Mouse (Mus musculus): Measurements from ENCODE around the gene Olfr721-ps1.

The Olfr721-ps1 gene

GRCm38 (mm10) chr14:14400998-14401397, at the start of gene Olfr721-ps1:
TSS of gene Olfr721-ps1 (plus strand) at chr14:14401298.
- no peak for DNase-seq (ENCODE audit: low read depth, low spot score)

DNA sequence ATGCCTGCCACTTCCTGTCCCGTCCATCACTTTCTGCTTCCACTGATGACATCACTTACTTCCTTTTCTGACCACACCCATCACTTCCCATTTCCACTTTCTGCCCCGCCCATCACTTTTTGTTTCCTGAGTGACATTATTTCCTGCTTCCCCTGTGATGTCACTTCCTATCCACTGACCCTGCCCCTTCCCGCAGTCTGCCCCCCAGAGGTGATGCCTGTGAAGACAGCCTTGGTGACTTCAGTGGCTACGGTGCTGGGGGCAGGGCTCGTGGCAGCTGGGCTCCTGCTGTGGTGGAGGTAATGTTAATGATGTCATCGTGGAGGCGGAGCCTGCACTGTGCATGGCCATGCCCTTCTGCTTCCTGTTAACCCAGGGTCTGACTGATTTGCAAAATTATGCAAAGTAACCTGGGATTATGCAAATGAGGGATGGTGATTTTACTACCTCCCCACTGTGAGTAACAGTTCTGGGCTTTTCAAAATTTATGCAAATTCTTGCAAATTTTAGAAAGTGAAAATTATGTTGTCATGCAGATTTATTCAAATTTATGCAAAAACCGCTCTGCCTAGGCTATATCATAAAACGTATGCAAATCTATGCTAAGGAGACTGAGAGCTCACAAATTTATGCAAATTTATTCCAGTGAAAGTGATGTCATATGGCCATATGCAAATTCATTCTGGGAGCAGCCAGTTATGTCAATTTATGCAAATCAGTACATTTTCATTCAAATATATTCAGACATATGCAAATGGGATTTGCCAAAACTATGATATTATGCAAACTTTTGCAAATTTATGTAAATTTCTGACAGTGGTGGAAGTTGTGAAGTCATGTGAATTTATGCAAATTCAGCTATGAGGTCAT, 49.1 kb upstream of the Olfr721-ps1 start:
- no peak for DNase-seq (ENCODE audit: low read depth, low spot score)

DNA sequence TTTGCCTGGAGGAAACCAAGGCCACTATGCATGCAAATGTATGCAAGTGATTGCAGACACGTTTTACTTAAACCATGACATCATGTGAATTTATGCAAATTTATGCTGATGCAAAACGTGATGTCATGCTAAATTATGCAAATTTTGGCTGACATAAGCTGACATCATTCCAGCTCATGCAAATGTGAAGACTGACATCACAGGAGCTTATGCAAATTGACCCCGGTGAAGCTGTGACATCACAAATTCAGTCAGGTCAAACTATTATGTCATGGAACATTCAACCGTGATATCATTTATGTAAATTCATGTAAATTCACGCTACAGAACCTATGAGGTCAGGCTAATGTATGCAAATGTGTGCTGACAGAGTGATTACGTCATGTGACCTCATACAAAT, 48.5 kb upstream of the Olfr721-ps1 start:
- no peak for DNase-seq (ENCODE audit: low read depth, low spot score)

GRCm38 (mm10) chr14:14353081-14353732, 47.9 kb upstream of the Olfr721-ps1 start:
- no peak for DNase-seq (ENCODE audit: low read depth, low spot score)

DNA sequence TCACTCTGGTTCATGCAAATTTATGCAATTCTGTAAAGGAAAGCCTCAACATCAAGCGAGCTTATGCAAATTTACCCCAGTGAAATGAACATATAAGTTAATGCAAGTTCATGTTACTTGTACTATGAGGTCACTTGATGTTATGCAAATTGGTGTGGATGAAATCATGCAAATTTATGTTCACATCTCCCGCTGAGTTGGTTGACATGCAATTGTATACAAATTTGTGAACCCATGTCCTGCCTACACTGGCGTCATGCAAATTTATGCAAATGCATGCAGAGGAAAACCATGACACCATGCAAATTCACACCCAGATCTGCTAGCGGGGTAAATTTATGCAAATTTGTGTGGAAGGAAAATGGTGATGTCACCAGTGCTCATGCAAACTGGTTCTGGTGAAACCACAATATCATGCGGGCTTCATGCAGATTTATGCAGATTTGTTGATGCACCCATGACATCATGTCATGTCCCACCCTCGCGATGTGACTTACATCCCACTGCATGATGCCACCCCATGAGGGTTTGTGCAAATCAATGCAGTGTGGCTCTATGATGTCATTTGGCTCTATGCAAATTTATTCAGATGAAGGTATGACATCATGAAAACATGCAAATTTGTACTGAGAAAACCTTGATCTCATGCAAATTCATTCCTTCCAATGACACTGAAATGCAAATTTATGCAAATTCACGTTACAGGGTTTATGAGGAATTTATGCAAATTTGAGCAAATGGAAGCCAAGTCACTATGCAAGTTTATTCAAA, 47.2 kb upstream of the Olfr721-ps1 start:
- no peak for DNase-seq (ENCODE audit: low read depth, low spot score)

DNA sequence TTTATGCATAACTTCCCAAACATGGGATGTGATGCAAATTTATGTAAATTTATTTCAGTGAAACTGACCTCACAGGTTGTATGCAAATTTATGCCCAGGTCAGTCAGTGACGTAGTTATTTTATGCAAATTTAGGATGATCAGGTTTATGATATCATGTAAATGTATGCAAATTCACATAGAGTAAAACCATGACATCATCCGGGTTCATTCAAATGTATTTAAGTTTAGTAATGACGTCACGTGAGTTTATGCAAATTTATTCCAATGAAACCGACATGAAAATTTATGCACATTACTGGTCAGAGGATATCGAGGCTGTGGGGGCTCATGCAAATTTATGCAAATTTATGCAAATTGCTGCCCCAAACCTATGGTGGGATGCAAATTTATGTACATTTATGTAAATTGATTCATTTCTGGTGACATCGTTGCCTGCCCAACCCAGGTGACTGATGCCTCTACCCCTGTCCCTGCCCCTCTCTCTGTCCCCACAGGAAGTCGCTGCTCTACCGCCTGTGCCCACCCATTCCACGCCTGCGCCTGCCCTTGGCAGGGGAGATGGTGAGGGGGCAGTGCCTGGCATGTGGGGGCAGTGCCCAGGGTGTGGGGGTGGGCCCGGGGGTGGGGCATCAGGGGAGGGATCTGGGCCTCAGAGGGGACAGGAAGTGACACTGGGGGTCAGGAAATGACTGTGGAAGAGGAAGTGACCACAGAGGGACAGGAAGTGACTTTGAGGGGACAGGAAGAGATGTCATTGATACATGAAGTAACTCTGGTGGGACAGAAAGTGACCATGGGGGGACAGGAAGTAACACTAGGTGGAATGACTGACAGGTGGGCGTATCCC, 46.4 kb upstream of the Olfr721-ps1 start:
- DNase-seq (ENCODE audit: low read depth, low spot score): no peak

GRCm38 (mm10) chr14:14355360-14355646, 45.8 kb upstream of the Olfr721-ps1 start:
- DNase-seq (ENCODE audit: low read depth, low spot score): no peak

DNA sequence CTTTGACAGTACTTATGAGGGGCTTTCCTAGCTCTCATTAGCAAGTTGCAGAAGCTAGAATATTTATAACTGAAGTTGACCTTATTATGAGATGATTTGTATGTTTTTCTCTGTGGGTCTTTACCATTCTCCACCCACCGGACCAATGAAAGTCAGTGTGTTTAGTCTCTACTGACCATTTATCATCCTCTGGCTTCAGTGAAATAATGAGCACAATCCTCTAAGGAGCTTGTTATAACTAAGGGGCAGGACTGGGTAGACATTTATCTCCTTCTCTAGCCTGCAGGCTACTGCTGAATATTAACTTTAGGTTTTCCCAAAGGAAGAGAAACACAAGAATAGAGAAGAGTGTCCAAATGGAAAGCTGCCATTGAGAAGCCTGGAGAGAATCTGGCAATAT, 5.6 kb upstream of the Olfr721-ps1 start:
- no peak for DNase-seq (ENCODE audit: low read depth, low spot score)

- no peak for DNase-seq (ENCODE audit: low read depth, low spot score)
These were observed 35.1 kb downstream of the Olfr721-ps1 start for GRCm38 (mm10) chr14:14436078-14436658.

All from telencephalon, adult 2 months (tissue).